Mouse (Mus musculus) layer of hippocampus, adult 11-12 months (tissue): ENCODE data around the gene Mical3.
A peak's percentile ranks its signal among the peaks of the same experiment; 100 is the strongest.

Experiments
- DNase-seq: peaks from one replicate; pipeline ENCODE4 v3.0.0; 2022; ENCODE audit warnings: low spot score

Gene Mical3

DNA sequence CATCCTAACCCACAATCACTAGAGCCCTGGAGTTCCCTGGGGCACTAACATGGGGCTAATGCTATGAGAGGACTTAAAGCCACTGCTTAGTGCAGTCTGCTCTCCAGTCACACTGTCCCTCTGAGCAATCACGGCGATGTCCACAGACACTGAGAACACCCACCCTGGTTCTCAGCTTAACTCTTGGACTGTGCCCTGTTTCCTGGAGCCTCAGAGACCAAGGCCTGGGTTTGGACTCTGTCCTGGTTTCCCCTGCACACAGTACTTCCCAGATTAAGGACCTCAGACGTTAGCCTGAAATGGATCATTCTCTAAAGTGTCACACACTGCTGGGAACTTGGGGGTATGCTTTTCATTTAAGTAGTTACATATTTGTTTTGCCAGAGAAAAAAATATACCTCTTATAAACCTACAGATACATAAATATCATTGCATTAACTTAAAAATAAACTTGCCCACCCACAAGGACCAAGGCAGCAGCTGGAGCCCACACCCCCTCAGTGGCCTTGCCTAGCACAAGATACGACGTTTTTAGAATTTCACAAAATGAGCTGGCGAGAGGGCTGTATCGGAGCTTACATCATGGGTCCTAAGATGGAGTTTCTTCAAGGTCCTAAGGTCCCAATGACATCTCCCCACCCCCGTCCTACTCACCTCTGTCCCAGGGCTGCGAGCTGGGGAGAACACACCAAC lies 170.3 kb downstream of the Mical3 start:
- no peak for DNase-seq

DNA sequence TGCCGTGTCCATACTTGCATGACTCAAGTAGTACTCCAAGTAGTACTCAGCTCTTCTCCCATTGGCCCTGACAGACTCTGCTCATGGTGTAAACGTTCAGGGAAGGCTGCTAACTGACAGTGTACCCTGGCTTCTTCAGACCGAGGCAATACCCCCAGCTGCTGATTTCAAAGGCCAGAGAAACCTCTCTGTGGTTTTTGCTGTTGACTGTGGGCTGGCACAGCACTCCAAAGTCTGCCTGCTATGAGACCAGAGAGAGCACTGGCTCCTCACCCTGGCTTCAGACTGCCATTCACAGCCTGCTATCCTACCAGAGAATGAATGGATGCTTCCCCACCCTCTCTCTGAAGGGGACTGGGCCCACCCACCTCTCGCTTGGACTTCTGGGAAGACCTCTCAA lies 173.5 kb downstream of the Mical3 start:
- no peak for DNase-seq

DNA sequence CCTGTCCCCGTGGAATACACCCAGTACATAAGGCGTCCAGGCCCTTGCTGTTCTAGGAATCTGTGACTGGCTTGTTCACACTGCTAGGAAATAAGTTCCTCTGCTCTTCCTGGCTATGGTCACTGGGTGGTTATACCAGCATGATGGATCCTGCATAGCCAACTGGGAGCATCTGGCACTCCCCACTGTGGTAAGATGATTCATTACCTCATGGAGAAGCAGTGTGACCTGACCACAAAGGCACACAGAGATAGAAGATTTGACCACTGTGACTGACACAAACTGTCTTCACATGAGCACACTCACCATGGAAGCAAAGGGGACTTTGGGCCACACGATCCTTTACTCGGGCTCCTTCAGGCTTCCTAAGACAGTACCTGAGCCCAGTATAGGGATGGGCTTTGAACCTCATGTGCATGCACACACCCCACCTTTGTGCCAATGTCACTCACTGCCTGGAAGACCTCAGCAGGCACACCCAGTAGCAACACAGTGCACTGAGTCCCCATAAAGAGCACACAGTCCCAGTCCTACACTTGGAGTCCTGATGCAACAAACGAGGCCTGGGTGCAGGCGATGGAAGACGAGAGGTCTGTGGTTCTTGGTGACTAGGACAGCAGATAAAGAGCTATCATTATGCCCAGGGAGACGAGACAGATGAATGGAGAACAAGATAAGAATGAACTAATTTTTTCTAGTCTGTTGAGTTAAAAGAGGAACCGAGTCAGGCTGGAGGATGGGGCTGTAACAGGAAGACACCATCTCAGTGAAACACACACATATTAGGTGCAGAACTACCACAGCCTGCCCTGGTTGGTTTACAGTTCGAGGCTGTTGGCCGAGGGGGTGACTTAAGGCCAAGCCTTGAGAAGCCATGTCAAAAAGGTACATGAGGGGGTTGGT lies 174.3 kb downstream of the Mical3 start:
- DNase-seq = no peak

- DNase-seq = no peak
These were observed 175.6 kb downstream of the Mical3 start for GRCm38 (mm10) chr6:120955215-120955614.

GRCm38 (mm10) chr6:120954241-120954640 lies 176.6 kb downstream of the Mical3 start:
- no peak for DNase-seq

GRCm38 (mm10) chr6:120952475-120952874 lies 178.3 kb downstream of the Mical3 start:
- DNase-seq = no peak

- DNase-seq = no peak
These were observed 179.5 kb downstream of the Mical3 start for GRCm38 (mm10) chr6:120951311-120951710.

DNA sequence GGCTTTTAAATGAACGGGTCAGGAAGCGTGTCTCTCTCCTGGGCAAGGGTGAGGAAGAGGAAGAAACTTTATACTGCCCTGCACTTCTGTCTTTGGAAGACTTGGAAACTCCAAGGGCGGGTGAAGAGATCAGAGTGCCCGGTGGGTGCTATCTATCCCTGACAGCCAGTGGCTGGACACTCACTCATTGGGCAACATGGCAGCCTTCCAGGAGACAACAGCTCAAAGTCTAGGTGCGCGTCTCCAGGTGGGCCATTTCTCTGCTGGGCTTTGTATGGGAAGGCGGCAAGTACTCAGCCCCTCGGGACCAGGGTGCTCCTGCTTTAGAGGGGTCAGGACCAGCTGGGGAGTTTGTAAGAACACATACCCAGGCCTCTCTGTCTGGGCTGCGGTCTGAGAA lies 185.3 kb downstream of the Mical3 start:
- DNase-seq = no peak

- no peak for DNase-seq
These were observed 186.8 kb downstream of the Mical3 start for GRCm38 (mm10) chr6:120943964-120944363.

- no peak for DNase-seq
These were observed 187.2 kb downstream of the Mical3 start for GRCm38 (mm10) chr6:120943551-120943950.

DNA sequence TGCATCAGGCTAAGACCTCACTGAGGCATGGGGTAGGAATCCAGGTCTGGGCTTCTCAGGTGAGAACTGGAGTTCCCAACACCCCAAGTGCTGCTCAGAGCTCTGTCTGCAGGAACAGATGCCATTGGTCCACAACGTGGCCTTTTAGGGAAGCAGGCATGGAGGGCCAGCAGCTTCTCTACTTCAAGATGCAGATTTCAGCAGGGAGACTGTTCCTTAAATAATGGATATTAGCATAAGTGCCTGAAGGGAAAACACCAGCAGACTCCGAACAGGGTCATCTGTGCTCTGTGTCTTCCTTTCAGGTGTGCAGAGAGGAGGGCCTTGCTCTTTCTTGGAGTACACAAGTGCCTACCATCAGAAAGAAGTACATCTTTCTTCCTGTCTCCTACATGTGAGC lies 187.7 kb downstream of the Mical3 start:
- no peak for DNase-seq

GRCm38 (mm10) chr6:120941575-120941974 lies 189.2 kb downstream of the Mical3 start:
- DNase-seq = peak; percentile 23

- no peak for DNase-seq
These were observed 189.7 kb downstream of the Mical3 start for GRCm38 (mm10) chr6:120941084-120941481.

DNA sequence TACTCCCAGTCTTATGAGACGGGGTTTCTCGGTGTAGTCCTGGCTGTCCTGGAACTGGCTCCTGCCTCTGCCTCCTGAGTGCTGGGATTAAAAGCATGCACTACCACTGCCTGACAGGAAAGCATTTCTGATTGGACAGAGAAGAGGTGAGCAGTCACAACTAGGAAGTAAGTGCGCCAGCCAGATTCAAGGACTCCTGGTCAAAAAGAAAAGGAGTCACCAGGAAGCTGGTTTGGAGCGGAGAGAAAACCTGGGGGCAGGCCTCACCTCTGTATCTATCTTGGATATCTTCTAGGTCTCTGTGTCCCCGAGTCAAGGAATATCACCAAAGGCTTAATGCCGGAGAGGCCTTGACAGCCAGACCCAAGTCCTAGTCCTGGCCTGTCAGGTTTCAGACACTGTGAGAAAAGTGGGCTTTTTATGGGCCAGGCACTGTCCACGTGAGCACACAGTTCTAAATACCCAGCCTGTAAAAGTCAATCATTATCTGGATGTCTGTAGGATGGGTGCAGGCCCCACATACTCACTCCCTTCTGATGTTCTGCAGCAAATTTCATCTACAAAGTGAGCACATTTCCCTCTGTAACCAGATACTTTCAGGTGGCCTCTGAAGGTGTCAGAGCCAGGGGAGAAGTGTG lies 190.2 kb downstream of the Mical3 start:
- no peak for DNase-seq

- no peak for DNase-seq
These were observed 191.0 kb downstream of the Mical3 start for GRCm38 (mm10) chr6:120939783-120940182.

DNA sequence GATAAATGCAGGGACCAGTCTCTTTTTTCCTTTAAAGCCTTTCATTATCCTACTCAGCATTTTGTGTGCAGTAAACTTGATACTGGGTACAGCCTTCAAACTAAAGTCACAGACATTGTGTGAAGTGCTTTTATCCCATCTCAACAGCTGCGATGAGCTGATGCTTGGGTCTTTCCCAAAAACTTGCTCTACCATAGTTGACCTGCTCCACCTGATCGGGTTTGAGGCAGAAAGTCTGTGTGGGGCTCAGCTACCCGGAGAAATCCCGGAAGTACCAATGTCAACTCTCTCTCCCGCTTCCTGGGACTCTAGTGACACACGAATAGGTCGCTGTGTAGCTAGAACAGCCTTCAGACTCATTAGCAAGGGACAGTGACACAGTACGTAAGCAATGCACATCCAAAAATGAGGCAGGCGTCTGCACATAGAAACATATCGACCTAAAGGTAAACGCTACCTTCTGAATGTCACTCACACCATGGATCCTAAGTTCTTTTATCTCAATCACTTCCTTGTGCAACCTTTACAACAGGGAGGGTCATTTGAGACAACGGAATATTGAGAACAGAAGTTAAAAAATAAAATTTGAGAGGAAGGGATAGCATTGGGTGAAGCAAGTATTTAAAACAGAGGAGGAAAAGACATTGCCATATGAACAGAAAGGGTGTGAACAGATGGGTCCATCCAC lies 191.9 kb downstream of the Mical3 start:
- no peak for DNase-seq

GRCm38 (mm10) chr6:120937999-120938608 lies 192.7 kb downstream of the Mical3 start:
- DNase-seq = no peak

DNA sequence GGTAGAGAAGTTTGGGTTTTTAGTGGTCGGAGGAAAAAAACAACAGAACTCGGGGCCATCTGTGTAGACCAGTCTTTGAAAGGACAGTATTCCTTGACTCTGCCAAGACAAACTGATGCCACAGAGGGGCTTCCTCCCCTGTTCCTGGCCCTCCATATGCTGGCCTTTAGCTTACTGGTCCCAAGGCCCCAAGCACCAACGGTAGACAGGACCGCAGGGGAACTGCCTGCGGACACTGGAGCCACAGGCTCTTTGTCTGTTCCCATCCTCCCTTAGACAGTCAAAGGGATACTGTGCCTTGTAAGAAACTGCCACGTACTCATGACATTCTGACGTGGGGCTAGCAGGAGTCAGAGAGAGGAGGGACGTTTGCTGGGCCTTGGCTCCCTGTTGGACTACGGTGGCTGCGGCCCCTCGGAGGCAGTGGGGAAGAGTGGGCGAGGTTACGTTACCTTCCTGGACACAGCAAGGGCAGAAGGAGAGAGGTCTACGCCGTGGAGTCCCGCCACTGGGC lies 193.6 kb downstream of the Mical3 start:
- no peak for DNase-seq

DNA sequence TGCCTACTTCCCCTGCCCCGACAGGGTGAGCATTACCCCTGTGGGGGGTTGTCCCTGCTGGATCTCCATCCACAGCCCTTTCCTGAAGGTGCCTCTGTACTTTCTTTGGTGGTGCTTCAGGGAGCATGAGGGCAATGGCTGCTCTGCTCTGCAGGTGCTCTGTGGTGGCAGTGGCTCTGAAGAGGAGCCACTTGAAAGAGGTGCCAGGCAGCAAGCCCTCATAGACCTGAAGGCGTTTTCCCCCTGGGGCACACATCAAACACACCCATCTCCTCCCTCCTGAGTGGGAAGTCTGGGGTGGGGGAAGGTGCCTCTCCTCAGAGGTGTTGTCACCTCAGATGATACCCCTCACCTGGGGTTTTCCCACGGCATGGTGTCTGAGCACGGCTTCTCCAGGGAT lies 196.6 kb downstream of the Mical3 start:
- DNase-seq = no peak

- no peak for DNase-seq
These were observed 197.1 kb downstream of the Mical3 start for GRCm38 (mm10) chr6:120933670-120934069.

- no peak for DNase-seq
These were observed 198.2 kb downstream of the Mical3 start for GRCm38 (mm10) chr6:120932597-120932996.
